Mouse (Mus musculus): ENCODE measurements around the gene Dmrt2.

- TF ChIP-seq EP300 (IDR thresholded peaks at IDR 0.05) = no peak
- TF ChIP-seq CTCF (IDR thresholded peaks at IDR 0.05) = no peak
Measured at GRCm38 (mm10) chr19:25652560-25652959, 19.7 kb upstream of the Dmrt2 start.
